Mouse (Mus musculus) spleen, adult 2 months (tissue): Measurements from ENCODE around the gene Myo9b.

ENCODE experiments used
- CTCF ChIP-seq: fragments of 200-500 bp; IDR thresholded peaks from 2 replicates; pipeline ENCODE4 v1.5.1; 2011; ENCODE audit warnings: mild to moderate bottlenecking, inconsistent platforms; ENCODE audit not compliant: insufficient read depth, insufficient read length, insufficient replicate concordance; ENCODE audit errors: extremely low read depth
- POLR2A ChIP-seq: fragments of 200-500 bp; IDR thresholded peaks from 2 replicates; pipeline ENCODE4 v1.6.1; 2011; ENCODE audit warnings: low read depth, low read length, inconsistent platforms

GRCm38 (mm10) chr8:71400826-71401225 lies 128.3 kb downstream of the Myo9b start:
- TF ChIP-seq CTCF = no peak
- no peak for TF ChIP-seq POLR2A
